Mouse (Mus musculus) left cerebral cortex, adult 2 months (tissue): ENCODE results near the gene Gm14399. TPM values are rescaled to one million over a fixed set of nuclear protein-coding genes. Genes with fewer than 3 reads are reported as not detected.

Experiments used
- total RNA-seq, 2 experiments: library from RNA; stranded (reverse); gene quantifications; 2 replicates each; pipeline ENCODE4 v1.2.3; 2021

Gm14399 gene
- total RNA-seq, 2 experiments from 2014 or later, result 16.4 to 20.2 TPM

Other genes with a start within 250 kb of the Gm14399 start
- 1 to 10 TPM in 1 of 2 experiments, not detected in 1; 1.8 TPM for gene Gm14444, start 131.8 kb downstream of the Gm14399 start, total RNA-seq
- 1 to 10 TPM in 1 of 2 experiments, not detected in 1; 1.1 TPM for gene Gm14393, start 74.2 kb downstream of the Gm14399 start, total RNA-seq
- 1 to 10 TPM; 5.7 to 7.1 TPM for gene Gm14443, start 33.9 kb upstream of the Gm14399 start, total RNA-seq
- 100 to 1,000 TPM in 1 of 2 experiments, 10 to 100 TPM in 1; 93.6 to 107 TPM for gene Gm14391, start 64.9 kb upstream of the Gm14399 start, total RNA-seq
- 10 to 100 TPM; 11.9 to 12.5 TPM for gene Gm14440, start 133.1 kb upstream of the Gm14399 start, total RNA-seq
- 10 to 100 TPM; 65.1 to 65.8 TPM for gene Gm4631, start 196.2 kb upstream of the Gm14399 start, total RNA-seq
- gene Zfp968, start 230.4 kb upstream of the Gm14399 start, total RNA-seq, result 1 to 10 TPM; 6.9 to 7.6 TPM